Mouse (Mus musculus) heart, embryonic 14.5 days (tissue): Measurements from ENCODE around the gene Rc3h1. TPM values are rescaled to one million over a fixed set of nuclear protein-coding genes. Genes with fewer than 3 reads are reported as not detected.

ENCODE experiments used
- ATAC-seq: fragments of 200-750 bp; cut with Nextera tagmentation; 2 replicates; pipeline ENCODE4 v1.8.0; 2017; ENCODE audit warnings: low read depth, moderate TSS enrichment; ENCODE audit not compliant: insufficient number of reproducible peaks, insufficient read depth, low FRiP score
- H3K27ac ChIP-seq, 2 experiments: fragments of 200-500 bp in 1 of 2; fragments of 300-500 bp in 1 of 2; sonication (generic) in 1 of 2; replicated peaks in 1 of 2; 2 replicates each; pipeline ENCODE4 v1.5.1; 2012 to 2014; ENCODE audit warnings: low read depth in 2 of 2, low read length in 2 of 2, control low read depth in 1 of 2, mild to moderate bottlenecking in 1 of 2, mixed read lengths in 1 of 2; ENCODE audit not compliant: control insufficient read depth in 1 of 2, insufficient read depth in 1 of 2
- H3K27me3 ChIP-seq: fragments of 300-500 bp; sonication (generic); 2 replicates; pipeline ENCODE4 v1.6.1; 2014; ENCODE audit warnings: mild to moderate bottlenecking, low read length, control low read depth; ENCODE audit not compliant: control insufficient read depth, insufficient read depth
- H3K36me3 ChIP-seq: fragments of 300-500 bp; sonication (generic); 2 replicates; pipeline ENCODE4 v1.6.1; 2014; ENCODE audit warnings: mild to moderate bottlenecking, control low read depth, low read length, mixed read lengths; ENCODE audit not compliant: control insufficient read depth, insufficient read depth
- H3K4me1 ChIP-seq, 2 experiments: fragments of 200-500 bp in 1 of 2; fragments of 300-500 bp in 1 of 2; sonication (generic) in 1 of 2; 2 replicates each; pipeline ENCODE4 v1.6.1; 2012 to 2014; ENCODE audit warnings: low read length in 2 of 2, control low read depth in 1 of 2, mixed read lengths in 1 of 2; ENCODE audit not compliant: control insufficient read depth in 2 of 2, insufficient read depth in 2 of 2
- H3K4me2 ChIP-seq: fragments of 300-500 bp; sonication (generic); 2 replicates; pipeline ENCODE4 v1.6.1; 2014; ENCODE audit warnings: mild to moderate bottlenecking, low read length
- H3K4me3 ChIP-seq, 2 experiments: fragments of 200-500 bp in 1 of 2; fragments of 300-500 bp in 1 of 2; sonication (generic) in 1 of 2; 2 replicates each; pipeline ENCODE4 v1.5.1; 2012 to 2014; ENCODE audit warnings: low read length in 2 of 2, mild to moderate bottlenecking in 2 of 2, control low read depth in 1 of 2, low read depth in 1 of 2, moderate library complexity in 1 of 2; ENCODE audit not compliant: control insufficient read depth in 1 of 2, insufficient read depth in 1 of 2
- H3K9ac ChIP-seq: fragments of 300-500 bp; sonication (generic); 2 replicates; pipeline ENCODE4 v1.6.1; 2014; ENCODE audit warnings: mild to moderate bottlenecking, low read length
- H3K9me3 ChIP-seq: fragments of 300-500 bp; sonication (generic); 2 replicates; pipeline ENCODE4 v1.6.1; 2016; ENCODE audit warnings: low read length, control low read depth; ENCODE audit not compliant: control insufficient read depth
- WGBS: fragments of 180-500 bp; shearing (Covaris S2); extraction: QIAGEN DNeasy Blood & Tissue Kit; methylation state at CpG from one replicate; pipeline ENCODE4 v1.1.7; 2014; 5-methylcytosine and 5-hydroxymethylcytosine counted together
- polyA plus RNA-seq: library from polyadenylated mRNA; unstranded; fragments of >200 nt; fragmentation: Nextera tagmentation; extraction: Ambion mirVana; gene quantifications from 2 replicates; pipeline ENCODE4 v1.2.1, GENCODE M21; 2014

Rc3h1 gene
- polyA plus RNA-seq, 1 experiment from 2014 or later = 10.3 TPM

- WGBS = 67% methylated on average over 3 of the region's 3 CpGs
- no peak for ATAC-seq
- Histone ChIP-seq H3K9ac (no peak overlapping the region), H3K4me2 (no peak overlapping the region), H3K9me3 (no peaks in the 10 kb centered on the region), H3K27ac (no peak overlapping the region), H3K4me3 (no peak overlapping the region), H3K4me1 (no peaks in the 10 kb centered on the region), H3K36me3 (peaks cover 36% of the 10 kb centered on the region), H3K27me3 (no peaks in the 10 kb centered on the region)
Observed at GRCm38 (mm10) chr1:161005526-161005925, 99.3 kb downstream of the Rc3h1 start.

GRCm38 (mm10) chr1:161006471-161006870 is 100.3 kb downstream of the Rc3h1 start:
- H3K9me3 ChIP-seq = no peaks in the 10 kb centered on the region
- ATAC-seq = no peak
- no peak overlapping the region for H3K9ac ChIP-seq
- H3K27ac ChIP-seq = no peak overlapping the region
- no peak overlapping the region for H3K4me2 ChIP-seq
- no peak overlapping the region for H3K4me3 ChIP-seq
- WGBS = 86% methylated on average over 5 of the region's 5 CpGs
- H3K36me3 ChIP-seq = peaks cover 38% of the 10 kb centered on the region
- H3K27me3 ChIP-seq = no peaks in the 10 kb centered on the region
- no peaks in the 10 kb centered on the region for H3K4me1 ChIP-seq

- no peak for ATAC-seq
- Histone ChIP-seq H3K4me3 (no peak overlapping the region), H3K9ac (no peak overlapping the region), H3K4me1 (no peaks in the 10 kb centered on the region), H3K27ac (no peak overlapping the region), H3K4me2 (no peak overlapping the region), H3K9me3 (no peaks in the 10 kb centered on the region), H3K27me3 (no peaks in the 10 kb centered on the region), H3K36me3 (peaks cover 44% of the 10 kb centered on the region)
- 91% methylated on average over 2 of the region's 2 CpGs for WGBS
Observed at GRCm38 (mm10) chr1:161008038-161008437, 101.8 kb downstream of the Rc3h1 start.

DNA sequence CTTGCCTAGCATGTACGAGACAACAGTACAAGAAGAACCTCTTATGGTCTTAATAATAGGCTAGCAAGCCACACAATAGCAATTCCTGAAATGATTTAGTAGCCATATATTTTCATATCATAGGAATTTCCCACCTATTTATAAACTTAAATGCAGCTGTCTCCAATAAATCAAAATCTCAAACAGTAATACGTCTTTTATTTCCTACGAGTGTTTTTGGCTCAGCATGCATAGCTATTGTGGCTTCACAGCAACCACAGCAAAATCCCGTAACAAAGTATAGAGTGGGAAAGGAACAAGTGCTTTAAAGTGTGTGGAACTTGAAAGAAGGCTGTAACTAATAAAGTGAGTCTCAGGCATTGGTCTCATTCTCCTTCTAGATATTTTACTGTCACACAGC is 104.2 kb downstream of the Rc3h1 start:
- Histone ChIP-seq H3K27ac (no peak overlapping the region), H3K9me3 (no peaks in the 10 kb centered on the region), H3K4me1 (no peaks in the 10 kb centered on the region), H3K27me3 (no peaks in the 10 kb centered on the region), H3K4me3 (no peak overlapping the region), H3K36me3 (peaks cover 38% of the 10 kb centered on the region), H3K9ac (no peak overlapping the region), H3K4me2 (no peak overlapping the region)
- 87% methylated on average over 4 of the region's 4 CpGs for WGBS
- ATAC-seq = no peak

DNA sequence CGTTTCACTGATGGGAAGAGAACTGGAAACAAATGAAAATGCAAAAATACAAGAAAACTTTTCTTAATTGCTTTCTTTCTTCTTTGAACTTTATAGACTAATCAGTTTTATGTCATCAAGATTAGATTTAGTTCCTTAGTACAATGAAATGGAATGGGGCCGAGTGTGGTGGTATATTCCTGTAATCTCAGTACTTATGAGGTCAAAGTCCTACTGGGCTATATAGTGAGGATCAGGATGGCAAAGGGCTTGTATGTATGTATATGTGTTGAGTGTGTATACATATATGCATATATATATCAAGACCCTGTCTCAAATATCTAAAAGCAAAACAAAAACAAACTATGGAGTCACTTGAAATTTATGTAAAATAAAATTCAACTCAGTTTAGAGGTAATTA is 110.2 kb downstream of the Rc3h1 start:
- Histone ChIP-seq H3K4me1 (no peaks in the 10 kb centered on the region), H3K36me3 (peaks cover 56% of the 10 kb centered on the region), H3K9me3 (no peaks in the 10 kb centered on the region), H3K4me2 (no peak overlapping the region), H3K27ac (no peak overlapping the region), H3K4me3 (no peak overlapping the region), H3K27me3 (no peaks in the 10 kb centered on the region), H3K9ac (no peak overlapping the region)
- ATAC-seq = no peak
- 75% methylated on average over 2 of the region's 2 CpGs for WGBS

DNA sequence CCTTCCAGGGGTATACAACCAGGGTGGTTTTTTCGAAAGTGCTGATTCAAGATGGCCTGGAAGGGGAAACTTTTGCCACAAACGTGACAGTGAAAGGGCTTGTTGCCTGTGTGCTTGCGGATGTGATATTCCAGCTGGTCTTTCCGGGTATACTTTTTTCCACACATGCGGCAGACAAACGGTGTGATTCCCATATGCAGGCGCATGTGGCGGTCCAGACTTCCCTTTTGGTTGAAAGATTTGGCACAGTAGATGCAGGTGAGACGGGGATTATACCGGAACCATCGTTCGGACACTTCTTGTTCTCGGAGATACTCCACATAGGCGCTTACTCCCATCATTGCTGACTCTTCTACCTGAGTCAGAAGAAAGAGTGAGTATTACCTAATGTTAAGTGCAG is 113.8 kb downstream of the Rc3h1 start:
- H3K4me2 ChIP-seq = no peak overlapping the region
- no peaks in the 10 kb centered on the region for H3K27me3 ChIP-seq
- no peak for ATAC-seq
- H3K9me3 ChIP-seq = no peaks in the 10 kb centered on the region
- no peaks in the 10 kb centered on the region for H3K4me1 ChIP-seq
- no peak overlapping the region for H3K9ac ChIP-seq
- 95% methylated on average over 14 of the region's 14 CpGs for WGBS
- H3K4me3 ChIP-seq = no peak overlapping the region
- peaks cover 45% of the 10 kb centered on the region for H3K36me3 ChIP-seq
- no peak overlapping the region for H3K27ac ChIP-seq

Other genes starting within 250 kb of the Rc3h1 start
- 81.1 and 95.6 TPM in 2 replicates for gene Rabgap1l, start 113.2 kb upstream of the Rc3h1 start, polyA plus RNA-seq
- 1.4 and 1.8 TPM in 2 replicates for gene Serpinc1, start 72.2 kb downstream of the Rc3h1 start, polyA plus RNA-seq
- 9.4 and 9.7 TPM in 2 replicates for gene Zbtb37, start 128.4 kb downstream of the Rc3h1 start, polyA plus RNA-seq
- 27.4 and 34.0 TPM in 2 replicates for gene Dars2, start 164.2 kb downstream of the Rc3h1 start, polyA plus RNA-seq
- gene Cenpl, start 164.3 kb downstream of the Rc3h1 start, polyA plus RNA-seq = 16.6 and 19.0 TPM in 2 replicates
- 13.0 and 13.9 TPM in 2 replicates for gene Klhl20, start 225.1 kb downstream of the Rc3h1 start, polyA plus RNA-seq
- gene Ankrd45, start 236.3 kb downstream of the Rc3h1 start, polyA plus RNA-seq = 4.0 and 4.9 TPM in 2 replicates